Mouse (Mus musculus): ENCODE measurements around the gene Cav1.

- TF ChIP-seq CTCF (IDR thresholded peaks at IDR 0.05; ENCODE audit: control insufficient read depth, insufficient read depth, low read length) (no peak), POLR2A (IDR thresholded peaks at IDR 0.05; ENCODE audit: borderline replicate concordance, control insufficient read depth, low read depth, low read length) (no peak)
Observed at GRCm38 (mm10) chr6:17282159-17282558, 24.0 kb upstream of the Cav1 start.

All from bone marrow, adult 2 months (tissue).